Mouse (Mus musculus) erythroblast, embryonic 14.5 days (primary cell): Measurements from ENCODE around the gene Lama5.

ENCODE experiments used
- GATA1 ChIP-seq: IDR thresholded peaks from 2 replicates; pipeline ENCODE4 v1.6.1; 2012; ENCODE audit warnings: low read length, inconsistent platforms, mixed read lengths
- TAL1 ChIP-seq: IDR thresholded peaks from 3 replicates; pipeline ENCODE4 v1.6.1; 2012; ENCODE audit warnings: low read length, inconsistent platforms, mixed read lengths

GRCm38 (mm10) chr2:180248947-180249660 is 23.4 kb upstream of the Lama5 start:
- TF ChIP-seq TAL1 (no peak), GATA1 (no peak)
